Mouse (Mus musculus): ENCODE measurements around the gene Nt5c2.
"Not testable (repeated sequence)": the region's sequence is repeated elsewhere in the genome, so short reads cannot be mapped to it uniquely, and the experiment has no call there.

Gene Nt5c2

GRCm38 (mm10) chr19:47015965-47016364, 1.0 kb upstream of the Nt5c2 start:
- DNase-seq: no peak

- DNase-seq: no peak
These were observed 443 bp upstream of the Nt5c2 start for GRCm38 (mm10) chr19:47015396-47015795.

GRCm38 (mm10) chr19:47014159-47014446, 850 bp downstream of the Nt5c2 start:
- no peak for DNase-seq

GRCm38 (mm10) chr19:47013340-47014158, 1.4 kb downstream of the Nt5c2 start:
- no peak for DNase-seq

GRCm38 (mm10) chr19:47012521-47013130, 2.3 kb downstream of the Nt5c2 start:
- no peak for DNase-seq

- DNase-seq: no peak
These were observed 5.0 kb downstream of the Nt5c2 start for GRCm38 (mm10) chr19:47009943-47010342.

- no peak for DNase-seq
These were observed 5.5 kb downstream of the Nt5c2 start for GRCm38 (mm10) chr19:47009420-47009819.

- DNase-seq: peak; percentile 50
These were observed 8.6 kb downstream of the Nt5c2 start for GRCm38 (mm10) chr19:47006321-47006720.

- no peak for DNase-seq
These were observed 9.1 kb downstream of the Nt5c2 start for GRCm38 (mm10) chr19:47005873-47006272.

GRCm38 (mm10) chr19:47003742-47004511, 11.0 kb downstream of the Nt5c2 start:
- no peak for DNase-seq

GRCm38 (mm10) chr19:47000357-47000756, 14.6 kb downstream of the Nt5c2 start:
- not testable (repeated sequence) for DNase-seq

GRCm38 (mm10) chr19:46999753-47000152, 15.2 kb downstream of the Nt5c2 start:
- DNase-seq: no peak

- no peak for DNase-seq
These were observed 16.0 kb downstream of the Nt5c2 start for GRCm38 (mm10) chr19:46998953-46999352.

GRCm38 (mm10) chr19:46998168-46998870, 16.6 kb downstream of the Nt5c2 start:
- DNase-seq: no peak

GRCm38 (mm10) chr19:46996095-46996494, 18.9 kb downstream of the Nt5c2 start:
- DNase-seq: no peak

GRCm38 (mm10) chr19:46992329-46992728, 22.6 kb downstream of the Nt5c2 start:
- DNase-seq: not testable (repeated sequence)

GRCm38 (mm10) chr19:46991145-46991544, 23.8 kb downstream of the Nt5c2 start:
- DNase-seq: peak; percentile 88

GRCm38 (mm10) chr19:46990625-46991024, 24.3 kb downstream of the Nt5c2 start:
- not testable (repeated sequence) for DNase-seq

- no peak for DNase-seq
These were observed 24.8 kb downstream of the Nt5c2 start for GRCm38 (mm10) chr19:46990153-46990518.

- peak; percentile 54 for DNase-seq
These were observed 25.3 kb downstream of the Nt5c2 start for GRCm38 (mm10) chr19:46989479-46990152.

- peak; percentile 92 for DNase-seq
These were observed 26.5 kb downstream of the Nt5c2 start for GRCm38 (mm10) chr19:46988231-46989087.

GRCm38 (mm10) chr19:46987646-46988045, 27.3 kb downstream of the Nt5c2 start:
- DNase-seq: no peak

Data from kidney, adult 18-20 months (tissue).